Mouse (Mus musculus): ENCODE results near the gene Nrf1. TPM values are rescaled to one million over a fixed set of nuclear protein-coding genes. Genes with fewer than 3 reads are reported as not detected.

Gene Nrf1
- total RNA-seq, 4 experiments from 2014 or later, result 20.6 to 25.5 (median 24.2) TPM

GRCm38 (mm10) chr6:30078938-30079529, 31.2 kb downstream of the Nrf1 start:
- DNase-seq (ENCODE audit: low spot score in 2 of 2), result no peak

- DNase-seq (ENCODE audit: low spot score in 2 of 2), result peak in 1 of 2 experiments; percentile 11
These were observed 33.6 kb downstream of the Nrf1 start for GRCm38 (mm10) chr6:30081339-30081738.

GRCm38 (mm10) chr6:30083307-30083706, 35.5 kb downstream of the Nrf1 start:
- DNase-seq (ENCODE audit: low spot score in 2 of 2), result no peak

- DNase-seq (ENCODE audit: low spot score in 2 of 2), result no peak
These were observed 37.6 kb downstream of the Nrf1 start for GRCm38 (mm10) chr6:30085351-30085750.

GRCm38 (mm10) chr6:30091221-30091620, 43.4 kb downstream of the Nrf1 start:
- DNase-seq (ENCODE audit: low spot score in 2 of 2), result no peak

- DNase-seq (ENCODE audit: low spot score in 2 of 2), result no peak
These were observed 45.0 kb downstream of the Nrf1 start for GRCm38 (mm10) chr6:30092816-30093215.

GRCm38 (mm10) chr6:30101773-30102415, 54.1 kb downstream of the Nrf1 start:
- DNase-seq (ENCODE audit: low spot score in 2 of 2), result no peak

GRCm38 (mm10) chr6:30106091-30106490, 58.3 kb downstream of the Nrf1 start:
- DNase-seq (ENCODE audit: low spot score in 2 of 2), result no peak

GRCm38 (mm10) chr6:30107456-30107855, 59.7 kb downstream of the Nrf1 start:
- DNase-seq (ENCODE audit: low spot score in 2 of 2), result no peak

- no peak for DNase-seq (ENCODE audit: low spot score in 2 of 2)
These were observed 62.2 kb downstream of the Nrf1 start for GRCm38 (mm10) chr6:30109820-30110502.

- peak; percentile 4 to 19 for DNase-seq (ENCODE audit: low spot score in 2 of 2)
These were observed 64.8 kb downstream of the Nrf1 start for GRCm38 (mm10) chr6:30112349-30113132.

- no peak for DNase-seq (ENCODE audit: low spot score in 2 of 2)
These were observed 66.3 kb downstream of the Nrf1 start for GRCm38 (mm10) chr6:30114101-30114500.

- no peak for DNase-seq (ENCODE audit: low spot score in 2 of 2)
These were observed 73.4 kb downstream of the Nrf1 start for GRCm38 (mm10) chr6:30121152-30121551.

GRCm38 (mm10) chr6:30121600-30121999, 73.8 kb downstream of the Nrf1 start:
- DNase-seq (ENCODE audit: low spot score in 2 of 2), result no peak

- no peak for DNase-seq (ENCODE audit: low spot score in 2 of 2)
These were observed 75.6 kb downstream of the Nrf1 start for GRCm38 (mm10) chr6:30123391-30123790.

- no peak for DNase-seq (ENCODE audit: low spot score in 2 of 2)
These were observed 78.3 kb downstream of the Nrf1 start for GRCm38 (mm10) chr6:30126060-30126459.

- no peak for DNase-seq (ENCODE audit: low spot score in 2 of 2)
These were observed 79.0 kb downstream of the Nrf1 start for GRCm38 (mm10) chr6:30126766-30127165.

GRCm38 (mm10) chr6:30132399-30132798, 84.6 kb downstream of the Nrf1 start:
- DNase-seq (ENCODE audit: low spot score in 2 of 2), result no peak

- no peak for DNase-seq (ENCODE audit: low spot score in 2 of 2)
These were observed 87.8 kb downstream of the Nrf1 start for GRCm38 (mm10) chr6:30135590-30135989.

- DNase-seq (ENCODE audit: low spot score in 2 of 2), result no peak
These were observed 89.4 kb downstream of the Nrf1 start for GRCm38 (mm10) chr6:30137227-30137626.

- no peak for DNase-seq (ENCODE audit: low spot score in 2 of 2)
These were observed 91.7 kb downstream of the Nrf1 start for GRCm38 (mm10) chr6:30139329-30140045.

Data from layer of hippocampus, adult 8-10 months (tissue).